Mouse (Mus musculus): ENCODE measurements at regions not wholly inside any gene's neighbourhood (a gene's known extent, or its start where the extent isn't known, plus 50 kb on each side); places are given as distances from the start of the nearest gene placed in this dataset.

DNA sequence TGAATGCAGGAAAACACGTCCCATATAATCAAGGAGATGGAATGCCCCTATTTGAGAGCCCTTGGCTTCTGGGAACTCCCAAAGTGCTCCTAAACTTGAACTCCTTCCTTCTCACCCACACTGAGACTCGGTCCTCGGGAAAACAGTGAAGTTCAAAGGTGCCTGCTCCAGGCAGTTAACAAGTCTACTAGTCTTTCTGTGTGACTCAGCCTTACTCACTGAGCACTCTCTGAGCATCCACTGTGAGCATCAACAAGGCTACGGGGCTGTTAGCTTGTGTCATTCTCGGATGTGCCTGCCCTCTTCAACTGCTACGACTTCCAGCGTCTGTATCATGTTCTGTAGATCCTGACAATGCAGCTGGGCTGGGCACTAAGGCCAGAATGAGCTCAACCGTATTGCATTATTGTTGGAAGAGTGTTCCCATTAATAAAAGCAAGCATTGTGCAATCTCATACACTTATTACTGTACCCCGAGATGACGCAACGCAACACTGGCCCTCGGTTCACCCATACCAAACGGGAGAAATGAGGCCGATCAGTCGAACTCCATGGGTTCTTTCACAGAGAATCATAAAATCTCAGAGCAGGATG, 96.1 kb upstream of the Egr2 start:
- DNase-seq (ENCODE audit: low read depth, low spot score): no peak

DNA sequence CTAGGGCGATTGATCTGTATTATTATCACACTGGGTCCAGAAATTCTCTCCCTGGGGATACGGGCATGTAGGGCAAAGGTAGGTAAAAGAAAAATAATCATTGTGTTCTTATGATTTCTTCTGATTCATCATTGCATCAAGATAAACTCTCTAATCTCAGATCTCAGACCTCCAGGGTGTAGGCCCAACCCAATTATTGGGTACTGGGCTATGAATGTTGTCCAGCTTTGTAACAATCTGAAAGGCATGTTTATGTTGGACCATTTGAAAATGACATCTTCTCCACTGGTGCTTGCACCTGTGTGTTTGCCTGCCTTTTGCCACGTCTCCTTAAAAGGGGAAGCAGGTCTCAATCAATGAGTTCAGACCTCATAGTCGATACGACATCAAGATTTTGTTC, 95.4 kb upstream of the Egr2 start:
- no peak for DNase-seq (ENCODE audit: low read depth, low spot score)

DNA sequence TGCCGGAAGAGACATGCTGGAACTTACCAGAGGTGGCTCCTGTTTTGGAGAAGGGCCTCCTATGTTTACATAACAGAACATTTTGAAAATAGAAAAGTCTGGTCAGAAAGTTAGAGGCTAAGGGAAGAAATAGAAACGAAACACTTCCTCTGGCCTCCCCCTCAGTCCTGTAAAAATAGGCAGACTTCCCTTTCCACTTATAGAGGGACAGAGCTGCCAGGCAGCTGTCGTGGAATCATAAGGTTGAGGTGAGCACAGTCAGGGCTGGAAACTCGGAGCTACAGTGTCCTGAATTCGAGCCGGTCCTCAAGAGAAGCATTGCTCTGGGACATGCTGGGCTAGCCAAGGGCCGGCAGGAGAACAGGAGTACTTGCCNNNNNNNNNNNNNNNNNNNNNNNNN, 94.0 kb upstream of the Egr2 start:
- DNase-seq (ENCODE audit: low read depth, low spot score): no peak

DNA sequence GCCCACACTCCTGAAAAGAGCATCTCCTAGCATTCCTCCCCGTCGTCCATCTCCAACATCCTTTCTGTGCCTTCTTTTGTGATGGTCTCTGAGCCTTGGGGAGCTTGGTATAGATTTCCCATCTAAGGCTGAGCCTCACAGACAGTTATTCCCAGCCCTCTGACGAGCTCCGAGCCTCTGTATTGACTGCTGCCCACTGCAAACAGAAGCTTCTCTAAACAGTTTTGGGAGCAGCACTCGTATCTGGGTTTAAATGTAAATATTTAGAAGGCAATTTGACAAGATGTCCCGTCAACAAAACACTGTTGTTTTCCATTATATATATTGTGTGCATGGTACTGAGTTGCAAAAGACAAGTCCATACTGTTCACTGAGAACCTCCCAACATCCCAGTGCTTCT, 86.4 kb upstream of the Egr2 start:
- no peak for DNase-seq (ENCODE audit: low read depth, low spot score)

DNA sequence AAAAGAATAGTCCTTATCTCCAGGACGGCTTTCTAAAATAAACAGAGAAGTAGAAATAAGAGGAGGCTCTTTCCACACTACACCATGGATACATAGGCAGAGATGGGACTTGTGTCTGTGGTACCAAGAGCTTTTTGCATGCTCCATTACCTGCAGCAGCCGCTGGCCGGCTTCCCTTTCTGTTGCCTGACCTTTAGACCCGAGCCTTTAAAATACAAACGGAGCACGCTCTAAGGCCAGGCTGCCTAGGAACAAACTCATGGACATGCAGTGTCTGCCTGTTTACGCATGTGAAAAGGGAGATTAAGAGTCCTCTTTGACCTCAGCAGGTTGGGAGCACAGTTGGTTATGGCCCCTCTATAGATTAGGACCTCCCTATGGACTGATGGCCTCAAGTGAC, 81.1 kb upstream of the Egr2 start:
- no peak for DNase-seq (ENCODE audit: low read depth, low spot score)

DNA sequence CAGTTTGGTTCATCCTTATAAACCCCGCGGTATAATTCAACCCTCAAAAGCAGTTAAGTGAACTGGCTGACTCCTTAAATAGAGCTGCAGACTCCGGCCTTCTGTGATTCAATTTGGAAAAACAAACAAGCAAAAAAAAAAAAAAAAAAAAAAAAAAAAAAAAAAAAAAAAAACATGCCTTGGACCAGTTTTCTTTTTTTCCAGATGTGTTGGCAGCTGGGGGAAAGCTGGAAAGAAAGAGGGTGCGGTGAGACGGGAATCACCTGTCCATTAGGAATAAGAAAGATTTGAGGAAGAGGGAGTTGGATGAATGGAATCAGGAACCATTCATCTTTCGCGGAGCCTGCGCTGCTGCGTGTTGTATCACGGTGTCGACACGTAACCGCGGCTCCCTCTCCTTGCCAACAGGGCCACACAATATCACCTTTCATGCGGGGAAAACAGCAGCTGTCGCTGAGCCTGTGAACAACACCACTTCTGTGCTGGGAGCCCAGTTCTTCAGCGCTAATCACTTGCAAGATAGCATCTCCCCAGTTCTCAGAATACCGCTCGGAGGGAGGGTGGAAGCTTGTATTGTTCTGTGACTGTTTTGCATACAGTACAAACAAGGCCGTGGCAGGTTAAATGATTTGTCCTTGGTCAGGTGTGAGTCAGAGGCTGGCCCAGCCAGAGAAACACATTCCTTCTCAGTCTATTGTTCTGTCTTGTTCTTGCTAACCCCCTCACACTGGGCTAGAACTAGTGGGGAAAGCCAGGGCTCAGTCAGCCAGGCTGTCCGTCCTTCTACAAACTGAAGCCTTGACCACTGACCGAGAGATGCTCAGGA, 76.6 kb upstream of the Egr2 start:
- DNase-seq (ENCODE audit: low read depth, low spot score): peak; percentile 50

DNA sequence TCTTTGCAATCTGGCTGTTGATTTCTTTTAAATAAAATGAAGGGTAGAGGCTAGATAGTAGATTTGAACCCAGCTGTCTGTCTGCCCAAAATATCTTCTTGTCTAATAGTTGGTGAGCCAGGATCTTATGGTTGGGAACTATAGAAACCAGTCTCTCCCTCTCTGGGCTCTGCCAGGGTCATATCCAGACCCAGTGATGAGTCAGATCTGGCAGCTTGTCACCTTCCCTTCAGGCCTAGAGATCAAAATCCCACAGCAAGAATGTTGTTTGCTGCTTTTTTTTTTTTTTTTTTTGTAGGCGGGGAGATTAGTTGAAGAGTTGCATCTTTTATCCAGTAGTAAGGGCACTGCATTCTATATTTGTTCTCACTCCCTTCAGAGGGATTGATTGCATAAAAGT, 74.0 kb upstream of the Egr2 start:
- no peak for DNase-seq (ENCODE audit: low read depth, low spot score)

DNA sequence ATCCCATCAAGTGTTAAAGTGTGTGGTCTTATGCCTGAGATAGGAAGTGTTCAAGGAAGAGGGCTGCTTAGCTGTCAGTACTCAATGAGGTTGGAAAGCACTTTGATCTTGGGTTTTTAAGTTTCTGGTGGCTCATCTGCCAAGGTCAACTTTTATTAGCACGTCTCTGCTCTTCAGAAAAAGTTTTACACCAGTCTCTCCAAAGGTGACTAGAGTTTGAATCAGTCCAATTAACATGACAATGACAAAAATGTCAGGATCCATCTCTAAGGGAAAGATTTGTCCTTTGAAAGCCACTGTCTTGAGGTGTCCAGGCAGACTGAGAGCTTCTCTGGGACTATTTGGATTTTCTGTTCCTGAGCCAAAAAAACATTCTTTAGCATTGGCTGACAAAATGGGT, 73.4 kb upstream of the Egr2 start:
- DNase-seq (ENCODE audit: low read depth, low spot score): no peak

DNA sequence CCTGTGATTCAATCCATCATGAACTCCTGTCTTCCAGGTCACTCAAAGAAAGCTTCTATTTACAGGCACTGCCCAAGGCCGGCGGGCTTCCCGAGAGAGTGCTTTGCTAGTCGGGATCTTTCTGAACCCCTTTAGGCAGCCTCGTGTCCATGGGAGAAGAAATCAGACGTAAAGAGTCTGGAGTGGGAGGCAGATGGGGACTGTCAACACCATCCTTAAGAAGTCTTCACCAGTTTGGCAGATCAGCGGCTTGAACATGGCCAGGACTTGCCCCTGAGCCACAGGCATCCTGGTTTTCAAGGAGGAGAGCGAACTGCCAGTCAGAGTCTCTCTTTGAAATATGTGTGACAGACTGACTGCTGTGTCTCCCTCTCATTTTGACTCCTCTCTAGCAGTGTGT, 66.6 kb upstream of the Egr2 start:
- DNase-seq (ENCODE audit: low read depth, low spot score): no peak

DNA sequence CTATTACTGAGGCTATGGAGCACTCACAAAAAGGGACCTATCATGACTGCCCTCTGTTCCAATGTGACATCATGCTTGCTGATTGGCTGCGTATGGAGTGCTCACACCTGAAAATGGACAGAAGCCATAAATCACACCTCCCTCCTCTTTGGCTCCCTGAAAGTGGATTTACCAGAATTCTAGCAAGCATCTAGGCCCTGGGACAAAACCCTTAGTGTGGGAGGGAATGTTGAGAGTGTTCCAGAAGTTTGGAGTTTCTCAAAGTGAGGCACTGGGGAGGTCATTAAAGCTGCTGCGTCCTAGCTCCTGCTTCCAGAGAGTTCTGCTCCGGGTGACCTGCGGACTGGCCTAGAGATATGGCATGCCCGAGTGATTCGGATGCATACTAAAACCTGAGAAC, 62.3 kb upstream of the Egr2 start:
- no peak for DNase-seq (ENCODE audit: low read depth, low spot score)

DNA sequence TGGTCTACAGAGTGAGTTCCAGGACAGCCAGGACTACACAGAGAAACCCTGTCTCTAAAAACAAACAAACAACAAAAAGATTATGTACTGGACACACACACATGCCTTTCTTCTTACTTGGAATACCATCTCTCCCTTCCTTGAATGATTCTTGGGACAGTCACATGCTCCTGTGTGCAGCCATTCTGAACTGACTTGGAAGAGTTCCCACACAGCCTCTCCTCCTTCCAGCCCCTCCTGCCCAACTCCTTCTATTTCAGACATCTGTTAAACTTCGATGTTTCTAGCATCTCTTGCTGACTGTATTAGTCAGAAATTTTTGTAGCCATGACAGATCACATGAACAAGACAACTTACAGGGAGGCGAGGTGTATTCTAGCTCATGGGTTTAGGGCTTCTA, 60.9 kb upstream of the Egr2 start:
- no peak for DNase-seq (ENCODE audit: low read depth, low spot score)

DNA sequence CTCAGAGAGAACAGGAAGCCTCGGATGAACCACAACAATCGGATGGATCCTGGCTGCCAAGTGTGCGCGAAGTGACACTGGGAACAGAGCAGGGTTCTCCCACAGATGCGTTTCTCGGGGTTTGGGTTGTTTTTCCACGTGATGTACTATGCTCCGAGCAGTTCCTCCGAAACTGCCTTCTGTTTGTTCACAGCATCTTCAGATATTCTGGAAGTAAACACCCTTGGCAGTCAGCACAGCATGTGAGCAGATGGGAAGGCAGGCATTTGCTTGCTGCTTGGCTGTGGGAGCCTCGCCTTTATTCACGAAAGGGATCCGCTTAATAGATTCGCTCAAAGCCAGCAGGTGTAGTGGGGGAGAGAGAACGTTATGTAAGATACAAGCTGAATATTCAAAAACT, 53.0 kb upstream of the Egr2 start:
- no peak for DNase-seq (ENCODE audit: low read depth, low spot score)

DNA sequence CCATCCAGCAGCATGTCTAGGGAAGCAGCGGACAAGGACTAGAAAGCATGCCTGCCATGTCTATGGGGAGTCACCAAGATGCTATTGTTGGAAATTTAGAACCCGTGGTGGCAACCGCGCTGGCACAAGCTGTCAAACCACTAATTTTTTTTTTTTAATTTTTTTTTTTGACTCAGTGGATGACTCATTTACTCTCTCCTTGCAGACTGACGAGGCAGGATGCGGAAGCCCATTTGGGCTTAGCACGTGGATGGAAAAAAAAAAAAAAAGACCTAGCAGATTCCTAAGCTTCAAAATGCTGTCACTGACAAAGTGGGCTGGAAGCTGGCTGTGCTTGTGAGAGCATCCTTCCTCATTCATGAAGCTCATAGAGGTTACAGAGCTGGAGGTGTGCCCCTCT, 51.9 kb upstream of the Egr2 start:
- DNase-seq (ENCODE audit: low read depth, low spot score): peak; percentile 52

DNA sequence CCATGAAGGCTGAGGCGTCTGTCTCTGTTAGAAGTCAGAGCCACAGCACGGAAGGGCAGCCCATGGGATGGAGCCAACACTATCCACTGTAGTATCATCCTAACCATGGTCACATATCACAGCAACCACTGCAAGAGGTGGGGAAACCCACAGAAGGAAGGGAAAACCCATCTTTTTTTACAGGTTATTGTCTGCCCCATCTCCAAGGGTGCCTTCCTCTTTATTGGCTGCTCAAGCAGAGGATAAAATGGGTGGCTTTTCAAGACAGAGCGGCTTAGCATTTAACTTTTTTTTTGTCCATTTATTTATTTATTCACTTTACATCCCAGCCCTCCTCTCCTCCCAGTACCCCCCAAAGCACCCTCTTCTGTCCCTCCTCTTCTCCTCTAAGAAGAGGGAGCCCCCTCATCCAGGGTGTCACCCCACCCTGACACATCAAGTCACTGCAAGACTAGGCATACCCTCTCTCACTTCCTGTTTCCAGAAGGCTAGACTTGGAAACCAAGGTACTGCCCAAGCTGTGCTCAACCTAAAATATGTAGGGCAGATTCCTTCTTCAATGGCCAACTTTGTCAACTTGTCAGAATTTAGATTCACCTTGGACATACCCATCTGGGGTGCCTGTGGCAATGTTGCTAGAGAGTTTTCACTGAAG, 51.1 kb upstream of the Egr2 start:
- DNase-seq (ENCODE audit: low read depth, low spot score): no peak
